Mouse (Mus musculus): ENCODE measurements at regions not wholly inside any gene's neighbourhood (a gene's known extent, or its start where the extent isn't known, plus 50 kb on each side); places are given as distances from the start of the nearest gene placed in this dataset.
A peak's percentile ranks its signal among the peaks of the same experiment; 100 is the strongest.

GRCm38 (mm10) chr5:119054393-119054792 lies 493.9 kb downstream of the Med13l start:
- Histone ChIP-seq H3K9me3 (ENCODE audit: low read length) (no peaks in the 10 kb centered on the region), H3K4me1 (ENCODE audit: insufficient read depth) (no peaks in the 10 kb centered on the region), H3K4me2 (ENCODE audit: low read depth, low read length) (no peak overlapping the region), H3K9ac (replicated peaks) (no peak overlapping the region), H3K4me3 (ENCODE audit: low read depth, low read length) (no peak overlapping the region), H3K27me3 (ENCODE audit: insufficient read depth, low read length) (no peaks in the 10 kb centered on the region), H3K27ac (ENCODE audit: low read depth) (no peak overlapping the region), H3K36me3 (replicated peaks; ENCODE audit: insufficient read depth, low read length) (no peaks in the 10 kb centered on the region)
- no peak for TF ChIP-seq EP300 (IDR thresholded peaks at IDR 0.05; ENCODE audit: low read depth)
- TF ChIP-seq CTCF (IDR thresholded peaks at IDR 0.05; ENCODE audit: low read depth), result no peak
- ATAC-seq (no peak), DNase-seq (no peak)
- 56% methylated on average over 6 of the region's 6 CpGs for WGBS (ENCODE audit: insufficient replicate concordance)

GRCm38 (mm10) chr5:119055430-119055829 lies 495.0 kb downstream of the Med13l start:
- DNase-seq (no peak), ATAC-seq (no peak)
- Histone ChIP-seq H3K27ac (ENCODE audit: low read depth) (no peak overlapping the region), H3K4me3 (ENCODE audit: low read depth, low read length) (no peak overlapping the region), H3K9me3 (ENCODE audit: low read length) (no peaks in the 10 kb centered on the region), H3K4me1 (ENCODE audit: insufficient read depth) (no peaks in the 10 kb centered on the region), H3K36me3 (replicated peaks; ENCODE audit: insufficient read depth, low read length) (no peaks in the 10 kb centered on the region), H3K4me2 (ENCODE audit: low read depth, low read length) (no peak overlapping the region), H3K9ac (replicated peaks) (no peak overlapping the region), H3K27me3 (ENCODE audit: insufficient read depth, low read length) (no peaks in the 10 kb centered on the region)
- no peak for TF ChIP-seq CTCF (IDR thresholded peaks at IDR 0.05; ENCODE audit: low read depth)
- no peak for TF ChIP-seq EP300 (IDR thresholded peaks at IDR 0.05; ENCODE audit: low read depth)
- 25% methylated on average over 12 of the region's 12 CpGs for WGBS (ENCODE audit: insufficient replicate concordance)

- H3K36me3 ChIP-seq (replicated peaks; ENCODE audit: insufficient read depth, low read length), result no peaks in the 10 kb centered on the region
- no peak for ATAC-seq
- 70% methylated on average over 4 of the region's 4 CpGs for WGBS (ENCODE audit: insufficient replicate concordance)
These were observed 497.3 kb downstream of the Med13l start for GRCm38 (mm10) chr5:119057813-119058212.

GRCm38 (mm10) chr5:119058231-119058851 lies 497.9 kb downstream of the Med13l start:
- no peak overlapping the region for H3K4me2 ChIP-seq (ENCODE audit: low read depth, low read length)
- H3K4me3 ChIP-seq (ENCODE audit: low read depth, low read length), result no peak overlapping the region
- H3K27me3 ChIP-seq (ENCODE audit: insufficient read depth, low read length), result no peaks in the 10 kb centered on the region
- no peaks in the 10 kb centered on the region for H3K36me3 ChIP-seq (replicated peaks; ENCODE audit: insufficient read depth, low read length)
- 37% methylated on average over 10 of the region's 10 CpGs for WGBS (ENCODE audit: insufficient replicate concordance)
- no peak for TF ChIP-seq EP300 (IDR thresholded peaks at IDR 0.05; ENCODE audit: low read depth)
- no peak for TF ChIP-seq CTCF (IDR thresholded peaks at IDR 0.05; ENCODE audit: low read depth)
- no peak overlapping the region for H3K27ac ChIP-seq (ENCODE audit: low read depth)
- H3K9me3 ChIP-seq (ENCODE audit: low read length), result no peaks in the 10 kb centered on the region
- no peak for DNase-seq
- no peak overlapping the region for H3K9ac ChIP-seq (replicated peaks)
- H3K4me1 ChIP-seq (ENCODE audit: insufficient read depth), result no peaks in the 10 kb centered on the region
- peak; percentile 41 for ATAC-seq

More at GRCm38 (mm10) chr5:119057813-119058212, 497.3 kb downstream of the Med13l start:
- Histone ChIP-seq H3K9ac (replicated peaks) (no peak overlapping the region), H3K4me1 (ENCODE audit: insufficient read depth) (no peaks in the 10 kb centered on the region), H3K4me2 (ENCODE audit: low read depth, low read length) (no peak overlapping the region), H3K9me3 (ENCODE audit: low read length) (no peaks in the 10 kb centered on the region), H3K27me3 (ENCODE audit: insufficient read depth, low read length) (no peaks in the 10 kb centered on the region), H3K4me3 (ENCODE audit: low read depth, low read length) (no peak overlapping the region), H3K27ac (ENCODE audit: low read depth) (no peak overlapping the region)
- TF ChIP-seq EP300 (IDR thresholded peaks at IDR 0.05; ENCODE audit: low read depth), result no peak
- TF ChIP-seq CTCF (IDR thresholded peaks at IDR 0.05; ENCODE audit: low read depth), result no peak
- no peak for DNase-seq

- H3K9me3 ChIP-seq (ENCODE audit: low read length), result no peaks in the 10 kb centered on the region
- WGBS (ENCODE audit: insufficient replicate concordance), result 90% methylated on average over 2 of the region's 2 CpGs
- no peak for ATAC-seq
- no peaks in the 10 kb centered on the region for H3K36me3 ChIP-seq (replicated peaks; ENCODE audit: insufficient read depth, low read length)
- H3K4me1 ChIP-seq (ENCODE audit: insufficient read depth), result no peaks in the 10 kb centered on the region
- no peak overlapping the region for H3K9ac ChIP-seq (replicated peaks)
- H3K27me3 ChIP-seq (ENCODE audit: insufficient read depth, low read length), result no peaks in the 10 kb centered on the region
- TF ChIP-seq EP300 (IDR thresholded peaks at IDR 0.05; ENCODE audit: low read depth), result no peak
- TF ChIP-seq CTCF (IDR thresholded peaks at IDR 0.05; ENCODE audit: low read depth), result no peak
- H3K4me3 ChIP-seq (ENCODE audit: low read depth, low read length), result no peak overlapping the region
- H3K4me2 ChIP-seq (ENCODE audit: low read depth, low read length), result no peak overlapping the region
- H3K27ac ChIP-seq (ENCODE audit: low read depth), result no peak overlapping the region
- DNase-seq, result no peak
These were observed 498.7 kb downstream of the Med13l start for GRCm38 (mm10) chr5:119059223-119059622.

- Histone ChIP-seq H3K9me3 (ENCODE audit: low read length) (no peaks in the 10 kb centered on the region), H3K4me3 (ENCODE audit: low read depth, low read length) (no peak overlapping the region), H3K36me3 (replicated peaks; ENCODE audit: insufficient read depth, low read length) (no peaks in the 10 kb centered on the region), H3K4me2 (ENCODE audit: low read depth, low read length) (no peak overlapping the region), H3K4me1 (ENCODE audit: insufficient read depth) (no peaks in the 10 kb centered on the region), H3K27ac (ENCODE audit: low read depth) (no peak overlapping the region), H3K27me3 (ENCODE audit: insufficient read depth, low read length) (no peaks in the 10 kb centered on the region), H3K9ac (replicated peaks) (no peak overlapping the region)
- WGBS (ENCODE audit: insufficient replicate concordance), result 81% methylated on average over 4 of the region's 4 CpGs
- TF ChIP-seq EP300 (IDR thresholded peaks at IDR 0.05; ENCODE audit: low read depth), result no peak
- no peak for TF ChIP-seq CTCF (IDR thresholded peaks at IDR 0.05; ENCODE audit: low read depth)
- DNase-seq (no peak), ATAC-seq (no peak)
These were observed 500.4 kb downstream of the Med13l start for GRCm38 (mm10) chr5:119060886-119061285.
